In the genomic region with DNA sequence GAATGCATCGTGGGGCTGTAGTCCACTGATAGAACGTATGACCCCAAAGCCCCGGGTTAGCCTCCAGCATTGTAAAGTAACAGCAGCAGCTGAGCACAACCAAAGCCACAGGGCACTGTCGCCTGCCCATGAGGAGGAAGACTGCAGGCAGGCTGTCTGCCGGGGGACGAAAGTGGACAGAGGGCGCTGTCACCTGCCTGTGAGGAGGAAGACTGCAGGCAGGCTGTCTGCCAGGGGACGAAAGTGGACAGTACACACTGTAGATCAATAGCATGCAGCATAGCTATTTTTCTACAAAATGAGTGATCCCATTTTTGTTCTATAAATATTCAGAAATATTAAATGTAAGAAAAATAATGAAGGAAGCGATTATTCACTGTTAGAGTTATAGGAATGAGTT, we compare ENCODE assay signal across 25 mouse cellular contexts. TPM values are rescaled to one million over a fixed set of nuclear protein-coding genes. Genes with fewer than 3 reads are reported as not detected.
DNase-seq lines count a peak whose midpoint lies in the region; ATAC-seq and TF ChIP-seq lines count a peak whose summit lies in the region.
"Had no signal": no experiment of that assay in that cellular context is flagged by ENCODE, and none has a peak within 500 bp of the region (broad histone marks: within the 10 kb centered on the region; RNA-seq: fewer than 3 reads in every experiment).

No protein-coding gene starts in this region.

- H3K27ac ChIP-seq in hindbrain, postnatal 0 days, result no peak overlapping the region
- H3K27ac ChIP-seq in hindbrain, embryonic 12.5 days, result no peak overlapping the region
- no peak overlapping the region for H3K27ac ChIP-seq in liver, embryonic 14.5 days
- no peak overlapping the region for H3K27ac ChIP-seq in liver, embryonic 12.5 days
- H3K27ac ChIP-seq: heart, embryonic 10.5 days; hindbrain, embryonic 14.5 days; limb, embryonic 12.5 days; liver, embryonic 15.5 days; midbrain, embryonic 15.5 days had no signal

- H3K36me3 ChIP-seq in hindbrain, postnatal 0 days (ENCODE audit: insufficient read depth, low read length), result peaks cover 12% of the 10 kb centered on the region
- peaks cover 15% of the 10 kb centered on the region for H3K36me3 ChIP-seq in hindbrain, embryonic 12.5 days
- peaks cover 12% of the 10 kb centered on the region for H3K36me3 ChIP-seq in liver, embryonic 14.5 days (replicated peaks; ENCODE audit: control insufficient read depth, insufficient read depth, low read depth)
- H3K36me3 ChIP-seq in liver, embryonic 12.5 days, result peaks cover 14% of the 10 kb centered on the region

- no peak overlapping the region for H3K4me3 ChIP-seq in hindbrain, postnatal 0 days (ENCODE audit: low read length)
- H3K4me3 ChIP-seq in hindbrain, embryonic 12.5 days, result no peak overlapping the region
- H3K4me3 ChIP-seq in liver, embryonic 14.5 days (ENCODE audit: insufficient read depth in 1 of 2, low read depth in 2 of 2, low read length in 2 of 2), result no peak overlapping the region
- H3K4me3 ChIP-seq in liver, embryonic 12.5 days, result no peak overlapping the region
- H3K4me3 ChIP-seq: erythroblast, embryonic 14.5 days; heart, embryonic 10.5 days; limb, embryonic 12.5 days; liver, embryonic 15.5 days; midbrain, embryonic 15.5 days had no signal

- TF ChIP-seq EP300 in liver, embryonic 14.5 days (IDR thresholded peaks at IDR 0.05; ENCODE audit: low read depth), result no peak

- no peaks in the 10 kb centered on the region for H3K4me1 ChIP-seq in hindbrain, postnatal 0 days (ENCODE audit: insufficient read depth, low read length)
- peaks cover 19% of the 10 kb centered on the region for H3K4me1 ChIP-seq in hindbrain, embryonic 12.5 days
- H3K4me1 ChIP-seq in liver, embryonic 14.5 days (replicated peaks; ENCODE audit: control insufficient read depth in 2 of 2, insufficient read depth in 2 of 2, low read length in 1 of 2), result peaks cover 9 to 13% of the 10 kb centered on the region in 2 experiments
- peaks cover 39% of the 10 kb centered on the region for H3K4me1 ChIP-seq in liver, embryonic 12.5 days

- H3K27me3 ChIP-seq in hindbrain, postnatal 0 days (ENCODE audit: insufficient read depth, low read length), result no peaks in the 10 kb centered on the region
- H3K27me3 ChIP-seq in hindbrain, embryonic 12.5 days, result no peaks in the 10 kb centered on the region
- H3K27me3 ChIP-seq in liver, embryonic 14.5 days (ENCODE audit: control insufficient read depth, insufficient read depth, low read length), result no peaks in the 10 kb centered on the region
- no peaks in the 10 kb centered on the region for H3K27me3 ChIP-seq in liver, embryonic 12.5 days (replicated peaks)
- H3K27me3 ChIP-seq: limb, embryonic 12.5 days; liver, embryonic 15.5 days; midbrain, embryonic 15.5 days had no signal

- no peak overlapping the region for H3K4me2 ChIP-seq in hindbrain, postnatal 0 days (ENCODE audit: low read depth, low read length)
- no peak overlapping the region for H3K4me2 ChIP-seq in hindbrain, embryonic 12.5 days (replicated peaks)
- no peak overlapping the region for H3K4me2 ChIP-seq in liver, embryonic 14.5 days (ENCODE audit: low read depth)
- no peak overlapping the region for H3K4me2 ChIP-seq in liver, embryonic 12.5 days
- H3K4me2 ChIP-seq: liver, embryonic 15.5 days had no signal

- H3K9me3 ChIP-seq in hindbrain, postnatal 0 days (ENCODE audit: low read length), result no peaks in the 10 kb centered on the region
- no peaks in the 10 kb centered on the region for H3K9me3 ChIP-seq in hindbrain, embryonic 12.5 days (replicated peaks)
- no peaks in the 10 kb centered on the region for H3K9me3 ChIP-seq in liver, embryonic 14.5 days (ENCODE audit: control insufficient read depth, low read length)
- H3K9me3 ChIP-seq in liver, embryonic 12.5 days (replicated peaks), result no peaks in the 10 kb centered on the region
- H3K9me3 ChIP-seq: heart, embryonic 10.5 days; limb, embryonic 12.5 days; liver, embryonic 15.5 days; midbrain, embryonic 15.5 days had no signal

- H3K9ac ChIP-seq in hindbrain, postnatal 0 days (replicated peaks; ENCODE audit: low read length), result no peak overlapping the region
- H3K9ac ChIP-seq in hindbrain, embryonic 12.5 days, result no peak overlapping the region
- no peak overlapping the region for H3K9ac ChIP-seq in liver, embryonic 14.5 days (replicated peaks)
- no peak overlapping the region for H3K9ac ChIP-seq in liver, embryonic 12.5 days
- H3K9ac ChIP-seq: hindbrain, embryonic 14.5 days; limb, embryonic 12.5 days; liver, embryonic 15.5 days; midbrain, embryonic 15.5 days had no signal

- DNase-seq in hindbrain, postnatal 0 days (ENCODE audit: low spot score), result no peak
- DNase-seq in liver, embryonic 14.5 days (ENCODE audit: low read depth in 3 of 3, low spot score in 3 of 3), result no peak
- peak; percentile 21 for DNase-seq in retina, embryonic 14.5 days (ENCODE audit: low spot score)
- DNase-seq in retina, postnatal 1 day, result no peak
- no peak for DNase-seq in spleen, postnatal 4 days (ENCODE audit: low spot score in 2 of 2)
- DNase-seq: adrenal gland, postnatal 25 days; cerebellum, adult 18-20 months; gastrocnemius, postnatal 25 days; heart, adult 11 months; heart, postnatal 4 days; kidney, adult 9 months; kidney, postnatal 14 days; lung, postnatal 10 days; right cerebral cortex, postnatal 4 days; thymus, postnatal 4 days had no signal

- ATAC-seq in hindbrain, postnatal 0 days, result no peak
- ATAC-seq in hindbrain, embryonic 12.5 days (ENCODE audit: low FRiP score), result no peak
- no peak for ATAC-seq in liver, embryonic 14.5 days (ENCODE audit: insufficient read depth)
- no peak for ATAC-seq in liver, embryonic 12.5 days
- ATAC-seq: CD4-positive, CD25-positive, alpha-beta regulatory T cell, adult 4 months; inflammation-experienced regulatory T-cells, adult 6 months; midbrain, embryonic 15.5 days had no signal

- 67% methylated on average over 9 of the region's 9 CpGs for WGBS in hindbrain, postnatal 0 days
- WGBS in hindbrain, embryonic 12.5 days, result 70% methylated on average over 9 of the region's 9 CpGs
- WGBS in liver, embryonic 14.5 days (ENCODE audit: insufficient replicate concordance), result 74% methylated on average over 9 of the region's 9 CpGs
- WGBS in liver, embryonic 12.5 days (ENCODE audit: insufficient replicate concordance), result 74% methylated on average over 9 of the region's 9 CpGs

- peak; percentile 34; the same call in 1 of the 2 replicates for TF ChIP-seq CTCF in hindbrain, postnatal 0 days (IDR thresholded peaks at IDR 0.05; ENCODE audit: low read depth)
- TF ChIP-seq CTCF in liver, embryonic 14.5 days (IDR thresholded peaks at IDR 0.05; ENCODE audit: low read depth), result peak; percentile 49

RNA-seq across cellular contexts. Expression of gene Lmln, which starts 2.3 kb away (rescaled TPM):
- 5.2 and 6.1 TPM in 2 replicates for total RNA-seq in hindbrain, postnatal 0 days (2014; rRNA removed)
- 2.5 and 3.1 TPM in 2 replicates for polyA plus RNA-seq in hindbrain, postnatal 0 days (2015; fragmentation: Nextera tagmentation; extraction: Ambion mirVana)
- polyA plus RNA-seq in hindbrain, embryonic 12.5 days (2016; fragmentation: Nextera tagmentation; extraction: Ambion mirVana), result 3.0 and 3.4 TPM in 2 replicates
- 0.75 and 0.78 TPM in 2 replicates for polyA plus RNA-seq in liver, embryonic 14.5 days (2012; rRNA removed)
- 0.27 and 0.32 TPM in 2 replicates for polyA plus RNA-seq in liver, embryonic 14.5 days (2014; fragmentation: Nextera tagmentation; extraction: Ambion mirVana)
- polyA plus RNA-seq in liver, embryonic 12.5 days (2016; fragmentation: Nextera tagmentation; extraction: Ambion mirVana), result 1.1 and 1.2 TPM in 2 replicates

RNA-seq across cellular contexts. Expression of gene Rpl35a, which starts 8.4 kb away (rescaled TPM):
- total RNA-seq in hindbrain, postnatal 0 days (2014; rRNA removed), result 473 and 560 TPM in 2 replicates
- 486 and 490 TPM in 2 replicates for polyA plus RNA-seq in hindbrain, postnatal 0 days (2015; fragmentation: Nextera tagmentation; extraction: Ambion mirVana)
- 568 and 650 TPM in 2 replicates for polyA plus RNA-seq in hindbrain, embryonic 12.5 days (2016; fragmentation: Nextera tagmentation; extraction: Ambion mirVana)
- polyA plus RNA-seq in liver, embryonic 14.5 days (2012; rRNA removed), result 617 and 863 TPM in 2 replicates
- polyA plus RNA-seq in liver, embryonic 14.5 days (2014; fragmentation: Nextera tagmentation; extraction: Ambion mirVana), result 752 and 811 TPM in 2 replicates
- polyA plus RNA-seq in liver, embryonic 12.5 days (2016; fragmentation: Nextera tagmentation; extraction: Ambion mirVana), result 867 and 937 TPM in 2 replicates

RNA-seq across cellular contexts. Expression of gene Iqcg, which starts 8.6 kb away (rescaled TPM):
- total RNA-seq in hindbrain, postnatal 0 days (2014; rRNA removed), result 2.0 and 5.7 TPM in 2 replicates
- polyA plus RNA-seq in hindbrain, postnatal 0 days (2015; fragmentation: Nextera tagmentation; extraction: Ambion mirVana), result 4.8 and 5.9 TPM in 2 replicates
- polyA plus RNA-seq in hindbrain, embryonic 12.5 days (2016; fragmentation: Nextera tagmentation; extraction: Ambion mirVana), result 6.5 and 6.9 TPM in 2 replicates
- 0.15 and 0.42 TPM in 2 replicates for polyA plus RNA-seq in liver, embryonic 14.5 days (2012; rRNA removed)
- polyA plus RNA-seq in liver, embryonic 14.5 days (2014; fragmentation: Nextera tagmentation; extraction: Ambion mirVana), result 0.72 and 0.91 TPM in 2 replicates
- polyA plus RNA-seq in liver, embryonic 12.5 days (2016; fragmentation: Nextera tagmentation; extraction: Ambion mirVana), result 1.4 and 1.7 TPM in 2 replicates
